Mouse (Mus musculus): ENCODE results near the gene Cenps.

DNA sequence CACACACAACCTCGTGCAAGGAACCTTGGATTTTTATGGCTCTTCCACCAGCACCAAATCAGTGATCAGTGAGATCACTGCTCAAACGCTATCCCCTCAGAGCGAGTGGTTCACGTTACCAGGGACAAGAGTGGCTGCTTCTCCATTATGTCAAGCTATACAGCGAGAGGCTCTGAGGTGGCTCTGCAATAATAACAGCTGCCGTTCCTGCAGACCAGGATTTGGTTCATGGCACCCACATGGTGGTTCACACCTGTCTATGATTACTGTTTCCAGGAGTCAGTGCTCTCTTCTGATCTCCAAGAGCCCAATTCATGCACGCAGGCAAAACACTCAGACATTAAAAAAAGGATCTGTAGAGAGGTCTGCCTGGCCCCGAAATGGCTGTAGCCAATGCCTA is 1.1 kb upstream of the Cenps start:
- TF ChIP-seq CTCF (IDR thresholded peaks at IDR 0.05) (no peak), POLR2A (IDR thresholded peaks at IDR 0.05; ENCODE audit: insufficient read depth, low read depth, low read length) (no peak), EP300 (IDR thresholded peaks at IDR 0.05; ENCODE audit: insufficient read depth, low read depth, low read length) (no peak)
